Mouse (Mus musculus) c-Kit-positive CD71-positive TER-119-negative erythroid progenitor cells, embryonic 14.5 days (primary cell): ENCODE data around the gene Mef2c.

Experiments
- DNase-seq: peaks from one replicate; pipeline ENCODE4 v3.0.0-alpha.2; 2013; ENCODE audit warnings: low read depth

The Mef2c gene

GRCm38 (mm10) chr13:83572469-83572868 lies 68.6 kb downstream of the Mef2c start:
- no peak for DNase-seq

DNA sequence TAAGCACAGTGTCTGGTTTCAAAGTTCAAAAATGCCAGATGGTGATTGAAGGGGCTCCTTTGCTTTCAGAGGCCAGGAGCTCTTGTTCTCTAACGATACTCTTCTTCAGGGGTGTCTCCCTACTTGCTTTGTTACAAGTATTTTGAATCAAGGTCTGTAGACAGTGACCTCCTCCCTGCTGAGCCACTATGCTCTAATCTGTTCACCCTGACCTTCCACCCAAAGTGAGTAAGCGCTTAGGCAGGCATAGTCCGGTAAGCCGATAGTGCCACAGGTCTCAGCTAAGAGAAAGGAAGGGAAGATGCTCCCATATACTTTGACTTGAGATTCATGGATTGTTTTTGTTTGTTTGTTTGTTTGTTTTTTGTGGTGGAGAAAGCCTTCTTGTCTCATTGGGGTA lies 69.5 kb downstream of the Mef2c start:
- DNase-seq = no peak

DNA sequence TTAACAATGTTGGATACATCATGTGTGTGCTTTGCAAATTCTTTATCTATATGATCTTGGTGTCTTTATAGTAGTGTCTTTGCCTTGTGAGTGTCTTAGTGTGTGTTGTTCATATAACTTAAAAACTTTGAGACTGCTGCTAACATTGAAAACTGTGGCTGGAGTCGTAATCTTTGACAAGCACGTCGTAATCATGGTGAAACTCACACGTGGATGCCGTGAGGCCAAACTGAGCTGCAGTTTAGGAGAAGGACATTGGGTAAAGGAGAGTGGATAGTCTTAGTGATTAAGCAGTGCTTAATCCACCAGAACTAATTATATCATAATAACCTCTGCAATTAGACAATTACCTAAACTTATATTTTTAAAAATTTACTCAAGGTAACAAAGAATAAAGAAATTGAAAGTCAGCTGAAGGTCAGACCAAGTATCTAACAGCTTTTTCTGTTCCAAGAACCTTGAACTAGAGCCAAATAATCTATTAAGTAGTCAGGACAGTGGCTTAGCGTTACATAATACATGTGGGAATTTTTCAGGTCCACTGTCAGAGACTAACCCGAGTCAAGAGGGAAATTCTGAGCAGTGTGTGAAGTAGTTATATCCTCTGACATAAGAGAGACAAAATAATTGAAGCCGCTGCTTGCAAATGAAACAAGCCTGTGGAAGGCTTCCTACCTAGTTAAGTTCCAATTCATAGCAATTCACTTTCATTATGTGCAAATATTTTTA lies 70.2 kb downstream of the Mef2c start:
- no peak for DNase-seq

DNA sequence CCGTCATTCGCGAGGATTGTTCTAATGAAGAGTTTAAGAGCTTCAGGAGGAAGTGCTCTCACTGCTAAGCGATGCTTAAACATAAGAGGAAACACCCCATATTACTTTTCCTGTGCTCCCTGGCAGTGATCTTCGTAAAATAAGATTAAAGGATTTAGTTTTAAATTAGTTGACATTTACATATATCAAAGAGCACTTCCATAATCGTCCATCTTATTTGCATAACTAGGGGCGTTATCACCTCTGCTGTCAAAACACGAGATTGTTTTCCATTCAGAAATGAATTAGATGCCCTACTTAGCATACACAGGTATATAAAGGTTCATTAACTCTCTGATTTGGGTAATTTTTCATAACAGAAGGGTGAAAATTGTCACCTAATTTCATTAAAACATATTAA lies 71.0 kb downstream of the Mef2c start:
- DNase-seq = no peak

DNA sequence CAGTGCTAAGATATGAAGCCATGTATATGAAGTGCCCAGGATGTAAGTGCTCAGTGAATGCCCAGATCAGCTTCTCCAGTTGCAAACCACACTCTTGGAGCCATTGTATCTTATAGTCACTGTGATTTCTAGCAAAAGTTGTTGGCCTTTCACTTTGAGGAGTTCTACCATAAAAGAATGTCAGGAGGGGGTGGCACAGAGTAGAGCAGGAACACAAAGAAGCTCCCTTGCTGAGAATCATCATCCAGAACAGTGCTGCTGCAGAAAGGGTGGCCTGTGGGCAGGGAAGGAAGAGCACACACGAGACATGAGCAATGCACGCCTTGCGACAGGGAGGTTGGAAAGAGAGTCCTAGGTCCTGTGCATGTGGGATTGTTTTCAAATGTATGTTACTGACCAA lies 75.6 kb downstream of the Mef2c start:
- no peak for DNase-seq

DNA sequence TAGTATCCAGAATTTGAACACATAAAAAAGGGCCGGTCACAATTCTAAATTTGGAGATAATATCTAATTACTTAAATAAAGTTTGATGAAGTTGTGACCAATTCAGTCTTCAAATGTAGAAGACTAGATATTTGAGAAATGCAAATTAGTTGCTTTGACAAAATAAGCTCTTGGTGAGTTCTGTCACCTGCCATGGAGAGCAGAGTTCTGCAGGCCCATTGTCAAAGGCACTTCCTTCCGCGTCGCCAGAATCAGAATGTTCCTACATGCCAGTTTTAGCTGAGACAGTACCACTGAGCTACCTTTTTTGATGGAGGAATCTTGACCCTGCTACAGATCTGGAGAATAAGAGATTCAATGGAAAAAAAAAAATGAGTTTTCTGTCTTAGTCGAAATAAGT lies 77.0 kb downstream of the Mef2c start:
- no peak for DNase-seq

DNA sequence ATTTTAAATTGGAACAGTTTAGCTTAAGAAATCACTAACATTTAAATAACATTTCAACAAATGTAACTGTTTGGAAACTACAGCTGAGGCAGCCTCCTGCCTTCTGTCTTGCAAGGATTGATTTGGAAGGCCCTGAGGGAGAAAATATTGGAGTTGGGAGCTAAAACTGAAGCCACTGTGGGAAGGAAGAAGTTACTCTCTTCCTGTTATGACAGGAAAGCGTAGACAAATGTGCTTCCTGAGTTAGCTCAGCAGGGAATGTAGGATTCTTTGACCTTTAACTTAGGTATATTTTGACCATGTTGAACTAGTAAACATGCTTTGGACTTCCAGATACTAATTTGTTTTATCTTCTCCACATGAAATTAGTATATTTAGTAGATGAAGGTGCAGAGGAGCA lies 78.7 kb downstream of the Mef2c start:
- DNase-seq = no peak

DNA sequence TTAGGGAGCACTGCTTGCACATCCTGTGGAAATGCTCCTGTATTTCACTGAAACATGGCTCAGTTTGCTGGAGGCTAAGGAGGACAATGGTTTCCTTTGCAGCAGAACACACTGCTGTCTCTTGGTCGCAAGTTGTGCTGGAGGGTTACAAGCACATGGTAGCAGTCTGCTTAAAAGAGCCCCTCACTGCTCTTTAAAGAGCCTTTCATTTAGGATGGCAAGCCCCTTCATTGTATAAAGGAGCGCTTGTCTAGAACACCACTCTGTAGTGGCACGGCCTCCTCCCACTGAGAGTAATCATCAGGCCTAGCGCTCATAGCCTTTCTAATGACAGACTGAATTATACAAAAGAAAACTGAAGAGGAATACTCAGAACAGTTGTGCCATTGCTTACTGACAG lies 80.0 kb downstream of the Mef2c start:
- no peak for DNase-seq

- DNase-seq = no peak
Measured at GRCm38 (mm10) chr13:83585359-83585758, 81.5 kb downstream of the Mef2c start.

GRCm38 (mm10) chr13:83588186-83588585 lies 84.4 kb downstream of the Mef2c start:
- no peak for DNase-seq

DNA sequence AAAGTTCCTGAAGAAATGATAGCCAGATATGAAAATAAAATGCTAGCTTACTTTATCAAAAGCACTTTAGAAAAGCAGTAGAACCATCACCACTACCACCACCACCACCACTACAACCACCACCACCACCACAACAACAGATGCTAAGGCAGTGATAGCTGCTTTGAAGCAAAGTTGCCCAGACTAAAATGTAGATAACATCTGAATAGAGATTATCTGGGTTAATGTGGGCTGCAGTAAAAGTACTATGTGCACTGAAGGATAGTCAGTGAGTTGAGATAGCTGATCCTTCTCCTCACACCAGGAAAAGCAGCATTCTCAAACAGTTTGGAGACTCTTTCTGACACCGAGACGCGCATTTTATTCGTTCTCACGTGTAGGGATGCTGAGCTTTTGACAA lies 87.1 kb downstream of the Mef2c start:
- DNase-seq = no peak

DNA sequence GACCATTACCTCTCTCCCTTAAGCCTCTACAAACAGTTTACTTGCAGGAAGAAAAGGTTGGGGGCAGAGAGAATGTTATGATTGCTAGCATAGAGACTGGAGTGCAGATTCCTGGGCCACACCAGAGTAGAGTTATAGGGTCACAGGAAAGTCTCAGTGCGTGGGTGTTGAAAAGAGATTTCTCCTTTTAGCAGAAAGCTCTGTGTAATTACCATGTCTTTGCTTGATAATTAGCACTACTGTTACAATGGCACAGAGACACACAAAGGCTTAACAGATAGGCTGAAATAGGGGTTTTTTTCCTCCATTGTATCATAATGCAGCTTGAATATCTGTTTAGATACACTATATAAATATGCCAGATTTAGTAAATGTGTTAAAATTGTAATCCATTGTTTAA lies 91.6 kb downstream of the Mef2c start:
- DNase-seq = no peak

GRCm38 (mm10) chr13:83596989-83597738 lies 93.3 kb downstream of the Mef2c start:
- DNase-seq = no peak

- no peak for DNase-seq
Measured at GRCm38 (mm10) chr13:83597739-83598210, 93.9 kb downstream of the Mef2c start.

DNA sequence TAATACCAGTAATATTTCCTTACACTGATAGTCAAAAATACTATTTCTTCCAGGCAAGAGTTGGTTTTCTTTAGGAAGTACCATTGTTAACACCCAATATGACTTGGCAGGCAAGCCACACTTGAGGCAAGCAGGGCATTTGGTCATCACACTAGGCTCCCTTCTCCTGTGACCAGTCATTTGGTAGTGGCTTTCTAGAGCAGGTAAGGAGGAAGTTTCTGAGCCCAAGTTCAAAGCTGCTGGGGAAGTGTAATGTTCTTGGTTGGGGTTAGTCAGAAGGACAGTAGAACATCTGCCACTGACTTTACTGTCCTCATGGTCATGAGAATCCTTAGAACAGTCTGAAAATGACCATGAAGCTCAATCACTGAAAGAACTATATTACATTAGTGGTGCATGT lies 96.5 kb downstream of the Mef2c start:
- no peak for DNase-seq

DNA sequence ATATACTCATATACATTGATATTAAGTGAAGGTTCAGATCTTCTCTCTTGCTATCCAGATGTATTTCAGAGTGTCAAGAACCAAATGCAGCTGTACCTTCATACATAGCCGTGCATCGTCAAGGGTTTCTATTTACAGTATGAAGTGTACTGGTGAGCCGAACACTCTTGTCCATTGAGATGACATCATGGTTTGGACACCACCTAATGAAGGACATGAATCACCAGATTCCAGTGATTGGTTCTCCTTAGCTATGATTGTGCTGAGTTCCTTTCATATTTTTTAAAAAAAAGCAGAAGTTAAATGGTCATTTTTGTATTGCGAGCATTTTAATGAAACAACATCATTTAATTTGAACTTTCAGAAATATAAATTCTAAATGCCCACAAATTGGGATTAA lies 97.9 kb downstream of the Mef2c start:
- no peak for DNase-seq

DNA sequence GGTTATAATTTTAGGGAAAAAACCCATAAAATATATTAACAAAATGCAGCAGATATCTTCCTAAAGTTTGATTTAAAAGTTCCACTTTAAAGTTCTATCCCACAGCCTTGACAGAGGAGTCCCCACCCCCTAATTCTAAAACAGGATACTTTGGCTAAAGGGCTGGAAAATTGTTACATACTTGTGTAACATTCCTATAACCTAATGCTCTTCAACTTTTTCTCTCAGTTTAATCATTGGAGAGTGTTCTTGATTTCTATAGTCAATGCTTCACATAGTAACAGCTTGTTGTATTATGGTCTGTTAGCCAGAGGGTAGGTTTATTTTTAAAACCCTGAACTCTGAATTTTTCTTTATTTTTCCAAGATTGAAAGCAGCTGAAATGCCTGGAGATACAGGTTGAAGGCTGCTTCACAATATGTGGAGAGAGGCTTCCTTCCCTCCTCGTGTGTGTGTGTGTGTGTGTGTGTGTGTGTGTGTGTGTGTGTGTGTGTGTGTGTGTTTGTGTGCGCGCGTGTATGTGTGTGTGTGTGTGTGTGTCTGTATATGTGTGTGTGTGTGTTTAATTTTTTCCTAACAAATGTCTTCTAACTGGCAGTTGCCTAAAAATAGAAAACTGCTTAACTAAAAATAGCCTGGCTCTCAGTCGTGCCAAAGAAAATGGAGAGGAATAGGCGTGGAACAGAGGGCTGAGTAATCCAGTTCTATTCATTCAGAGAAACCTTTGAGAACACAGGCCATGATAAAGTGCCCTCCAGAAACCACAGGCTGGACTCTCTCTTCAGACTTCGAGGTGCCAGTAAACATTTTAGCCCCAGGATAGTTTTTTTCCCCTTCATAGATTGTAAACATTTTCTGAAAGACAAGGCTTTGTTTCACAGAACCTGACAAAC lies 99.8 kb downstream of the Mef2c start:
- DNase-seq = no peak

- DNase-seq = no peak
Measured at GRCm38 (mm10) chr13:83604320-83604719, 100.5 kb downstream of the Mef2c start.

- DNase-seq = no peak
Measured at GRCm38 (mm10) chr13:83604785-83605184, 101.0 kb downstream of the Mef2c start.

DNA sequence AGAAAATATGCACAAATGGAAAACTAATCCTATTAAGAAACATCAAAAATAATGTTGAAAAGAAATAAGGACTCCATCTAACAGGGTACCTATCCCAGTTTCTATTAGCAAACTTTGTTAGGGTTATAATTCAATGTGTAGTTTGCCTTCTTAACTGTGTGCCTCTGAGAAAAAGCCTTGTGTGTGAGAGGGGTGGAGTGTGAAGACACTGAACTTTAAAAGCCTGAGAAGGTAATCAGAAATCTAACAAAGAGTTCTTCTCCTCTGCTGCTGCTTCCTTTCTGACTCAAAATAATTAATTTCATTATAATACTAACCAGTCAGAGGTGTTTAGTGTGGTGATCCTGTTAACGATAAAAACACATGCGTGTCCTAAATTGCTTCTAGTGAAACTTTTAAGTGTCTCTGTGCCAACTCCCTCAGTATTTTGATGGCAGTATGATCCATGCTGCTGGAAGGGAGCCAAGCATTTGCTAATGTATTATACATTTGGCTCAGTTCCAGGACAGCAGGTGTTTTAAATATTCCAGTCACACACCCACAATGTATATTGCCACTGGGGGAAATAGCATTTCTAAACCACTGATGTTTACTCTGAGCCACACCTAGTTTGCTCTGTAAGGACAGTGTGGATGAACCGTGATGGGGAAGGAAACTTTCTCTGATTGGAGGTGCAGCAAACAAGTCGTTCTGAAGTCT lies 104.2 kb downstream of the Mef2c start:
- no peak for DNase-seq

- DNase-seq = no peak
Measured at GRCm38 (mm10) chr13:83608851-83609516, 105.2 kb downstream of the Mef2c start.

DNA sequence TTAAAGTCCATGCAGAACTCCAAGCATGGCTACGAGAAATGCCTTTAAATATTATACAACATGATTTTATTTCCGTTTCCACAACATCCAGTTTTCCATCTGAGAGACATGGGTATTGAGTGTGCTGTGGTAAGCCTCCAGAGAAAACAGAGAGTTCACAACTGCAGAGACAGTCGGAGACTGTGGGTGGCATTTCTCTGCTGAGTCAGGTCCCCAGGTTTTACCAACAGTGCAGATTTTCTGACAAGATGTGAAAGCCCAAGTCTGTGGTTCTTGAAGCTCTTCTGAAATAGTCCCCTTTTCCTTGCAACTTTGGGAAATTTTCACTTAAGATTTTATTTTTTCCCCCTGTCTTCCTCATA lies 105.7 kb downstream of the Mef2c start:
- DNase-seq = no peak
